Mouse (Mus musculus): ENCODE measurements around the gene Gdi2.
A peak's percentile ranks its signal among the peaks of the same experiment; 100 is the strongest.

Gdi2 gene

DNA sequence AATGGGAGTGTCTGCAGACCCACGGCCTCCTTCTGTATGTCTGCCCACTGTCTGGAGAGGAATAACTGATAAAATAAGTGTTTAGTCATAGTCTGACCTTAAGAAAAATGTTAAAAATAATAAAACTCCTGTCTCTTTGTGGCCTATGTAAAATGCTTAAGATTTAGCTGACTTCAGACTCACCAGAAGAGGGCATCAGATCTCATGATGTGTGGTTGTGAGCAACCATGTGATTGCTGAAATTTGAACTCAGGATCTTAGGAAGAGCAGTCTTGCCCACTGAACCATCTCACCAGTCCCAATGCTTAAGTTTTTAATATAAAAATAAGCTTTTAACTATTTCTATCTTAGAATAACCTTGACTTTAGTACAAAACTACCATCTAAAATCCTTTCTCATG lies 25.3 kb downstream of the Gdi2 start:
- DNase-seq: no peak

GRCm38 (mm10) chr13:3563953-3564352 lies 26.1 kb downstream of the Gdi2 start:
- DNase-seq: no peak

DNA sequence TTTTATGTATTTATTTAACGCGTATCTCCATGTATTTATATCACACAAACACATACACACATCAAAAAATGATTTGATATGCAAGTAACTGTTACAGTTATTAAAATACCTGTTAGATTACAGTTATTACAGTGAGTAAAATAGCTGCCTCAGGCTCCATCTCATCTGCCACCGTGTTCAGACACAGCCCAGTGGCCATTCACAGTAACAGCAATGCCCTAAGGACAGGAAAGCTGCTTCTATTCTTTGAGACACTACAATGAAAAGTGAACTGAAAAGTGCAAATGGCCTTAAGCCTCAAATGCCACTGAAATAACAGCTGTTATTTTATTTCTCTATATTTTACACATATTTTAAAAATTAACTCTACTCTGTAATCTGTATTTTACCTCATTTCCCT lies 52.9 kb downstream of the Gdi2 start:
- DNase-seq: no peak

DNA sequence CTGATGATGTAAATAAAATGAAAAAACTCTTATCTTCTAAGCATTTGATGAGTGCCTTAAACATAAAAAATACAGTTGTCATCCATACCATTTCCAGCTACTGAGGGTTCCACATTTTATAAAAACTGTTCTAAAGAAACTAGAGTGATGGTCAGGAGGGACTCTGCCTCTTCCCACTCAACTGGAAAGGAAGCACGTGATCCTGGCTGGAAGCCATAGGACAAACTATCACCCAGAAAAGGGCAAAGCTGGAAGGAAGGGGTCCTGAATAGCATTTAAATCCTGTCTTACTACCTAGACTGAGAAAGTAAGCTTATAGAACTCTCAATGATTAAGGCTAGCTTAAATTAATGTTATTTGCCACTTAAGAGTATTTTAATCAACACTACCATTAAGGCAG lies 56.4 kb downstream of the Gdi2 start:
- DNase-seq: no peak

GRCm38 (mm10) chr13:3596232-3596631 lies 58.4 kb downstream of the Gdi2 start:
- no peak for DNase-seq

DNA sequence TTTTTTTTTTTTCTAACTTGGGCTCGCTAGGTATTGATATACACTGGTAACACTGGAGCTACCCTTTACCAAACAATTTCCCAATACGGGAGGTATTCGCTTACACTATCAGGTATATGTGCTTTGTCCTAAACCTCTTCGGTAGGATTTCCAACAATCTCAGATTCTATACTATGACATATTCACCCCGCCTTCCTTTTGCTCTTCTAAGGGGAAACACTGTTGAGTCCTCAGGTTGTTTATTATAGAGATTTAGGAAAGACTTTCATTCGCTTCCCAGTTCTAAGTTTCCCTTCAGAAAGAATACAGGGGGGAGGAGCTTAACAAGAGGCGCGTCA lies 71.9 kb downstream of the Gdi2 start:
- peak; percentile 6 for DNase-seq

DNA sequence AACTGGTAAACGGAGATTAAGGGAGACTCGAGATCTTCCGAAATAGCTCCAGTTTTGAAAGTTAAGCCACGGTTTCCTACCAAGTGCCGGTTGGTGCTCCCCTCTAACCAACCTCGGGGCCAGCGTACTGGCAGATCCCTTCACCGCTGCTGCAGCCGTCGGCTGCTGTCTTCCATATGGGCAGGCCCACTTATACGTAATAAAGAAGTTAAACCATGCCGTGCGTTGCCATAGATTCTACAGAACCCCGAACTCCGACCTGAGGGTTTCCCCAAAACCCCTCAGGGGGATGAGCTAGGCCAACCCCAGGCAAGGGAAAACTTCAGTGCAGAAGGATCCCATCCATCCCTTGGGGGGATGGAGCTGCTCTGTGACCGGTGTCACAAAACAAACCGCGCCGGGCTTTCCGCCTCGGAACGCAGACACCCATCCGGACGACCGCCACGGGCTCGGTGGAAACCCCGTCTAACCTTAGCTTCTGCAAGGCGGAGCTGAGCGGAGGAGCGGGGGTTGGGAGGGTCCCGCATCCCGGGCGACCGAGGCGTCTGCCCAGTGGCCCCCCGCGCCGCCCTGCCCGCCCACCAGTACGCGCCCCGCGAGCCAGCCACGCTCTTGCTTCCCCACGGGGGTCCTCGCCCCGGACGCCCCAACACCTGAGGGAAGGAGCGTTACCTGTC lies 72.4 kb downstream of the Gdi2 start:
- DNase-seq: no peak

- DNase-seq: peak; percentile 95
Measured at GRCm38 (mm10) chr13:3610795-3611438, 73.1 kb downstream of the Gdi2 start, which contains the start of gene Fam208b. Fam208b (minus strand) TSS chr13:3611108.
